Mouse (Mus musculus) forebrain, embryonic 11.5 days (tissue): Measurements from ENCODE around the gene Nusap1. TPM values are rescaled to one million over a fixed set of nuclear protein-coding genes. Genes with fewer than 3 reads are reported as not detected.
"Not testable (repeated sequence)": the region's sequence is repeated elsewhere in the genome, so short reads cannot be mapped to it uniquely, and the experiment has no call there.

Experiments used
- ATAC-seq: fragments of 200-750 bp; cut with Nextera tagmentation; replicated peaks from 2 replicates; pipeline ENCODE4 v1.8.0; 2017; ENCODE audit warnings: moderate TSS enrichment; ENCODE audit not compliant: low FRiP score
- DNase-seq: peaks from one replicate; pipeline ENCODE4 v3.0.0-alpha.2; 2017; ENCODE audit warnings: low spot score
- H3K27ac ChIP-seq: fragments of 300-500 bp; sonication (generic); 2 replicates; pipeline ENCODE4 v1.5.1; 2014; ENCODE audit warnings: low read depth, low read length
- H3K27me3 ChIP-seq: fragments of 300-500 bp; sonication (generic); 2 replicates; pipeline ENCODE4 v1.6.1; 2014; ENCODE audit warnings: mild to moderate bottlenecking, low read length, mixed read lengths; ENCODE audit not compliant: control insufficient read depth, insufficient read depth
- H3K36me3 ChIP-seq: fragments of 300-500 bp; sonication (generic); 2 replicates; pipeline ENCODE4 v1.6.1; 2014; ENCODE audit warnings: mild to moderate bottlenecking, low read length, moderate library complexity, mixed read lengths; ENCODE audit not compliant: control insufficient read depth, insufficient read depth
- H3K4me1 ChIP-seq: fragments of 300-500 bp; sonication (generic); replicated peaks from 2 replicates; pipeline ENCODE4 v1.6.1; 2014; ENCODE audit warnings: low read length, mixed read lengths; ENCODE audit not compliant: control insufficient read depth, insufficient read depth
- H3K4me2 ChIP-seq: fragments of 300-500 bp; sonication (generic); 2 replicates; pipeline ENCODE4 v1.6.1; 2014; ENCODE audit warnings: low read depth, mild to moderate bottlenecking, low read length, moderate library complexity, mixed read lengths; ENCODE audit not compliant: severe bottlenecking
- H3K4me3 ChIP-seq: fragments of 300-500 bp; sonication (generic); 2 replicates; pipeline ENCODE4 v1.5.1; 2014; ENCODE audit warnings: low read depth, low read length
- H3K9ac ChIP-seq: fragments of 300-500 bp; sonication (generic); 2 replicates; pipeline ENCODE4 v1.6.1; 2014; ENCODE audit warnings: low read length
- H3K9me3 ChIP-seq: fragments of 300-500 bp; sonication (generic); 2 replicates; pipeline ENCODE4 v1.6.1; 2016; ENCODE audit warnings: low read length, mixed read lengths; ENCODE audit not compliant: control insufficient read depth
- WGBS: fragments of 180-500 bp; shearing (Covaris S2); extraction: QIAGEN DNeasy Blood & Tissue Kit; methylation state at CpG from one replicate; pipeline ENCODE4 v1.1.7; 2014; 5-methylcytosine and 5-hydroxymethylcytosine counted together
- polyA plus RNA-seq: library from polyadenylated mRNA; unstranded; fragments of >200 nt; fragmentation: Nextera tagmentation; extraction: Ambion mirVana; gene quantifications from 2 replicates; pipeline ENCODE4 v1.2.1, GENCODE M21; 2014

The Nusap1 gene
- polyA plus RNA-seq, 1 experiment from 2014 or later, result 131 TPM

DNA sequence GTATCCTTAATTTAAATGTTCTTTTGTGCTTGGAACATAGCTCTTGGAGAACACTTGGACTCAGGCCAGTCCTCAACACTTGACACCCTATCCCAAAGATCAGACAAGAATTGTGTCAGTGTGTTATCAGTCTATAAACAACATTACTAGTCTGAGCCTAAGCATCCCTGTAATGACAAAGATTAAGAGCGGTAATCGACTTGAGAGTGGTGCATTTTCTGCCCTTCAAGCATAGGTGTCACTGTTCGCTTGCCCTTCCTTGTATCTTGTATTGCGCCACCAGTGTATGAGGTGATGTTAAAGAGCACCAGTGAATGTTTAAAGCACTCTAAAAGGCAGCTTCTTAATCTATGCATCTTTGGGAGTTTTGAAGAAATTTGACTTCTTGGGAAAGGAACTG lies 11.1 kb upstream of the Nusap1 start:
- 93% methylated on average over 4 of the region's 4 CpGs for WGBS
- Histone ChIP-seq H3K36me3 (peaks cover 2% of the 10 kb centered on the region; the same call in 1 of the 2 replicates), H3K4me1 (no peaks in the 10 kb centered on the region)

DNA sequence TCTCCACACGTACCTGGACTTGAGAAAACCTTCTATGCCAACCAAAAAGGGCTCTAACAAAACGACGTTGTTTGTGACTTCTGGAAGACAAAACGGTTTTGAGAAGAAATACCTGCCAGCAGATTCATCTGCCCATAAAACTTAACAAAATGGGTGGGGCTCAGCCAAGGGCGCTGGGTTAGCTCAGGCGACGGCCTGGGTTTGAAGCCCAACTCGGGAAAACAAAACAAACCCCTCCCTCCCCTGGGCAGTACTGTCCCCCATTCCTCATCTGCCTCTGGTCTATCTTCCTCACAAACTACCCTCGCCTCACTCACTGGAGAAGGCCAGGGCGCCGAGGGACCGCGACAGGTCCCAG lies 278 bp upstream of the Nusap1 start:
- ATAC-seq, result no peak
- WGBS, result under 1% methylated on average over 13 of the region's 13 CpGs
- Histone ChIP-seq H3K4me2 (peak overlapping the region; percentile 53), H3K4me3 (peak overlapping the region; percentile 85), H3K36me3 (no peaks in the 10 kb centered on the region), H3K27me3 (no peaks in the 10 kb centered on the region), H3K9ac (peak overlapping the region; percentile 79), H3K9me3 (no peaks in the 10 kb centered on the region), H3K4me1 (peaks cover 7% of the 10 kb centered on the region; the same call in 1 of the 2 replicates), H3K27ac (peak overlapping the region; percentile 57)
- DNase-seq, result no peak

More for the DNA sequence above, 11.1 kb upstream of the Nusap1 start:
- no peak overlapping the region for H3K27ac ChIP-seq
- H3K4me3 ChIP-seq, result no peak overlapping the region
- H3K9ac ChIP-seq, result no peak overlapping the region
- DNase-seq (no peak), ATAC-seq (no peak)
- H3K9me3 ChIP-seq, result no peaks in the 10 kb centered on the region
- no peaks in the 10 kb centered on the region for H3K27me3 ChIP-seq
- no peak overlapping the region for H3K4me2 ChIP-seq

DNA sequence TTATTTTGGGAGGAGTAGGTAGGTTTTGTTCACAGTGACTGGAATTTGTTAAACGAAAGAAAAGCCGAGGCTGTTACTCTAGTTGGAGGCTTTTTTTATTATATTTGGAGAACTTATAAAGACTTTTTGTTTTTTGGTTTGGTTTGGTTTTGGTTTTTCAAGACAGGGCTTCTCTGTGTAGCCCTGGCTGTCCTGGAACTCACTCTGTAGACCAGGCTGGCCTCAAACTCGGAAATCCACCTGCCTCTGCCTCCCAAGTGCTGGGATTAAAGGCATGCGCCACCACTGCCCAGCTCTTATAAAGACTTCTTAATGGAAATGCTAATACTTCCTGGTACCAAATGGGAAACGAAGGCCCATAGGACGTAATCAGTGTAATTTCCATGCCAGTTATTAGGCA lies 904 bp downstream of the Nusap1 start:
- not testable (repeated sequence) for H3K4me1 ChIP-seq, DNase-seq, H3K9me3 ChIP-seq, ATAC-seq, H3K27me3 ChIP-seq, H3K36me3 ChIP-seq
- peak overlapping the region; percentile 67 for H3K9ac ChIP-seq
- peak overlapping the region; percentile 85 for H3K4me3 ChIP-seq
- H3K27ac ChIP-seq, result peak overlapping the region; percentile 57; the same call in 1 of the 2 replicates
- WGBS, result 11% methylated on average over 6 of the region's 6 CpGs
- H3K4me2 ChIP-seq, result peak overlapping the region; percentile 68

DNA sequence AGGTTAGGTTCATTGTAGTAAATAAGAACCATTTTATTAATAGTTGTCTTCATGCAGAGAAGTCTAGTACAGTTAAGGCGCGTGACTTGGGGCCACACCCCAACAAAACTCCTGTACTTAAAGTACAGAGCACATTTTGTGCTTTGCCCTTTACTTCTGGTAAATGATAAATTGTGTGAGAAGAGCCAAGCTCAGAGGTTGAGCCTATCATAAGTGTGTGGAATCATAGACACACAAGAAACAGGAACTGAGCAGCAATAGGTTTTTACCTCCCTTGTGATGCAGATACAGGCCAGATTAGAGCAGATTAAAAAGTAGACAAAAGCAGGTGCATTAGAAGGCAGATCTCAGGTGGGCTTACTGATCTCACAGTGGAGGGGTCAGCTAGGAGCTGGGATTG lies 3.2 kb downstream of the Nusap1 start:
- H3K4me1 ChIP-seq, result peaks cover 7% of the 10 kb centered on the region; the same call in 1 of the 2 replicates
- no peak overlapping the region for H3K4me3 ChIP-seq
- ATAC-seq (no peak), DNase-seq (no peak)
- no peak overlapping the region for H3K9ac ChIP-seq
- no peaks in the 10 kb centered on the region; the same call in 1 of the 2 replicates for H3K36me3 ChIP-seq
- H3K27me3 ChIP-seq, result no peaks in the 10 kb centered on the region
- WGBS, result 99% methylated on average over 2 of the region's 2 CpGs
- peak overlapping the region; percentile 21; the same call in 1 of the 2 replicates for H3K4me2 ChIP-seq
- H3K27ac ChIP-seq, result no peak overlapping the region
- H3K9me3 ChIP-seq, result no peaks in the 10 kb centered on the region

DNA sequence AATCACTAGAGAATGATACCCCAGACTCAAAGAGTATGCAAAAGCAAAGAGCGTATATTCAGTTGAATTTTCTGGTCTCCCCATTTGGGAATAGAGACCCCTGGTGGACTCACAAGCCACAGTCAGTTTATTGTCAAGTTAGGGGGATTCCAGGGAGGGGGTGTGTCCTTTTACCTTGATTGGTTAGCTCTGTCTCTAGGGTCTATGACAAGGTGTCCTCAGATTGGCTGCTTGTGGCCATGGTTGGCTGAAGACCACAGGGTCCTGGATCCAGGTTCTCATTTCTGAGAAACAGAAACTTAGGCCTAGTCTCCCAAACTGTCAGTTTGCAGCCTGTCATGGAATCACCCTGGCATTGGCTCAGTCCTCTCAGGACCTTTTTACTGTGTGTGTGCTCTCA lies 18.7 kb downstream of the Nusap1 start:
- no peak for DNase-seq
- Histone ChIP-seq H3K9me3 (no peaks in the 10 kb centered on the region), H3K9ac (no peak overlapping the region), H3K4me2 (no peak overlapping the region), H3K36me3 (peaks cover 17% of the 10 kb centered on the region), H3K27me3 (no peaks in the 10 kb centered on the region), H3K4me1 (no peaks in the 10 kb centered on the region), H3K27ac (no peak overlapping the region), H3K4me3 (no peak overlapping the region)
- WGBS, result 93% methylated on average over 1 of the region's 1 CpGs
- no peak for ATAC-seq

DNA sequence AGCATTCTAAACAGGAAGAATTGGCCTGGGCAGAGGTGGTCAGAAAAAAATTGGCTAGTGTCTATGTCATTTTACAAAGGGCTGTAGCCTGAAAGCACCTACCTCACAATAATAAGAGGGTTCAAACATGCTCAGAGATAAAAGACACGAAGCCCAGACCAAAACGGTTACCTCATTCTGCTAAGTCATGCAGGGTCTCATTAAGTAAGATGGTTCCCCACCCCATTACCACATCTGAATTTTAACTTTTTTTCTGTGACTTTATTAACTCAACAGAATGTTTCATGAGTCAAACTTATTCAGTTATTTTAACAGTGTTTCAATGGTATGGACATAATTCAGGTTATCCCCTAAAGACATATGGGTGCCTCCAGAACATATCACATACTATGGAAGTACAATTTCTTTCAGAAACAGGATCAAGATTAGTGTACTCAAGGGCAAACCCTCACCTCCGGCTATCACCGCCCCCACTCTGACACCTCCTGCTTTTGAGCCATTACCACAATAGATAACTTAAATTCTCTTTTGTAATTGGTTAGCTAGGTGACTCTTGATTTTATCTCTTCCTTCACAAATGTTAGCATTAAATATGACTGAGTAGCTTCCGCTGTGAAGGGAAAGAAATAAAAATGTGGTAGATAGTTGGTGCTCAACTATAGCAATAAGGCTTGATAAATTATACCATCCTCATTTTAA lies 23.3 kb downstream of the Nusap1 start:
- H3K4me1 ChIP-seq, result no peaks in the 10 kb centered on the region
- 98% methylated on average over 5 of the region's 5 CpGs for WGBS

DNA sequence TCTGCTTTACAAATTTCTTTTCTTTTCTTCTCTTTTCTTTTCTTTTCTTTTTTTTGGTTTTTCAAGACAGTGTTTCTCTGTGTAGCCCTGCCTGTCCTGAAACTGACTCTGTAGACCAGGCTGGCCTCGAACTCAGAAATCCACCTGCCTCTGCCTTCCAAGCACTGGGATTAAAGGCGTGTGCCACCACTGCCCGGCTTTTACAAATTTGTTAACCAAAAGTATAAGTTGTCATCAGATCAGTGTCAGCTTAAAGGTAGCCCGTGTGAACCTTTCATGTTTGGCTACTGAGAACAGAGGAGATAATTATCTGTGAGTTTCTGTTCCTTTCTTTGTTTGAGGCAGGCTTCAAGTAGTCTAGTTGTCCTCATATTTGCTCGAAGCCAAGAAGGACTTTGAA lies 26.2 kb downstream of the Nusap1 start:
- H3K4me1 ChIP-seq, result no peaks in the 10 kb centered on the region
- H3K9me3 ChIP-seq, result no peaks in the 10 kb centered on the region
- H3K27ac ChIP-seq, result no peak overlapping the region
- no peaks in the 10 kb centered on the region for H3K27me3 ChIP-seq
- 91% methylated on average over 5 of the region's 5 CpGs for WGBS
- DNase-seq (no peak), ATAC-seq (no peak)
- no peak overlapping the region for H3K9ac ChIP-seq
- H3K36me3 ChIP-seq, result peaks cover 23% of the 10 kb centered on the region
- no peak overlapping the region for H3K4me2 ChIP-seq
- no peak overlapping the region for H3K4me3 ChIP-seq

More for the DNA sequence above, 23.3 kb downstream of the Nusap1 start:
- H3K9me3 ChIP-seq, result no peaks in the 10 kb centered on the region
- no peak overlapping the region for H3K9ac ChIP-seq
- ATAC-seq, result no peak
- no peak overlapping the region for H3K4me2 ChIP-seq
- H3K27ac ChIP-seq, result no peak overlapping the region
- peaks cover 24% of the 10 kb centered on the region for H3K36me3 ChIP-seq
- no peak overlapping the region for H3K4me3 ChIP-seq
- no peak for DNase-seq
- H3K27me3 ChIP-seq, result no peaks in the 10 kb centered on the region

DNA sequence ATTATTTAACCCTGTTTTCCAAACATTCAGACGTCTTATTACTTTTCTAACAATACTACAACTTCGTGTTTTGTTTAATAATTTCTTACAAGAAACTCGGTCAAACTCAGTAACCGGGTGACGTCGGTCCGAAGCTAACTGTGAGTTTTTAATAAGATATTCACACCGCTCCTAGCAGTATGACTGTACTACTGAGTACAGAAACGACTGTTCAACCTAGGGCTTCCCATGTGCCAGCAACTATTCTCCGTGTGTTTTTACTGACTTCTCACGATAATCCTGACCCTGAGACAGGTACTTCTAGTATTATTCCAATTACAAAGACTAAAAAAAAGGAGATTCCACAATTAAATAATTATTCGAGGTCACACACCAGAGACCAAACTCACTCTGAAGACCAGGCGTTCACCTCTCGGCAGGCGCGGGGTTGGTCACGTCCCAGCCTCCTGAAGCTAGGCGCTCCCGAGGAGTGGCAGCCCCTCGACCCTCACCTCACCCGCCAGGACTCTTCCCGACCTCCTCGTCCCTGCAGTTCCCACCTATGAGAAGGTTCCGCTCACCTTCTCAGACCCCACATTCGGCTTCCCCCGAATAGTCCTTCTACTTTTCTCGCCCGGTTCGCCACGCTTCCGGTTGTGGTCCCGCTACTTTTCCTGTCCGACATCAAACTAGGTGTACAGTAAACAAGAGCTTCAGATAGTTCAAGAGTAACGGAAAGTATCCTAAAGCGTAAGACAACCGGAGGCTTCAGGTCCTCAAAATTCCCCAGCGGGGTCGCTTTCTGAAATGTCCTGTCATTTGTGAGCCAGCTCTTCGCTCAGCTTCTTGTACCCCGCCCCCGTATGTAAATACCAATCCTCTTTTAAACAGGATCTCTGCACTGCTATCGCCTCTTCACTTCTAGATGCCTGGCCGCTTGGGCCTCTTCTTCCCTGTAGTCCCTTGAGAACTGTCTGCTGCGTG lies 44.4 kb downstream of the Nusap1 start, which contains the start of gene Ndufaf1:
Gene Ndufaf1, minus strand, starts transcription at position 608 of the 963 bp plus-strand sequence.
- ATAC-seq (peak; percentile 61), DNase-seq (peak; percentile 80)
- Histone ChIP-seq H3K9me3 (no peaks in the 10 kb centered on the region), H3K4me3 (peak within 1 kb of the TSS; percentile 57), H3K27ac (no peak within 1 kb of the TSS), H3K4me1 (no peaks in the 10 kb centered on the region; the same call in 1 of the 2 replicates), H3K4me2 (peak within 1 kb of the TSS; percentile 61), H3K9ac (peak within 1 kb of the TSS; percentile 68), H3K27me3 (no peaks in the 10 kb centered on the region), H3K36me3 (no peaks in the 10 kb centered on the region)
- WGBS, result 2% methylated on average over 44 of the region's 44 CpGs
